Mouse (Mus musculus) lung, postnatal 0 days (tissue): ENCODE results near the gene Adcy2.

Source experiments
- CTCF ChIP-seq: IDR thresholded peaks from 2 replicates; pipeline ENCODE4 v1.5.1; 2016; ENCODE audit warnings: antibody characterized with exemption, mild to moderate bottlenecking
- EP300 ChIP-seq: IDR thresholded peaks from 2 replicates; pipeline ENCODE4 v1.6.1; 2016; ENCODE audit warnings: antibody characterized with exemption, mild to moderate bottlenecking, control low read depth

GRCm38 (mm10) chr13:68598953-68599352 is 400.4 kb downstream of the Adcy2 start:
- TF ChIP-seq CTCF (peak; percentile 27), EP300 (no peak)
